In the genomic region with DNA sequence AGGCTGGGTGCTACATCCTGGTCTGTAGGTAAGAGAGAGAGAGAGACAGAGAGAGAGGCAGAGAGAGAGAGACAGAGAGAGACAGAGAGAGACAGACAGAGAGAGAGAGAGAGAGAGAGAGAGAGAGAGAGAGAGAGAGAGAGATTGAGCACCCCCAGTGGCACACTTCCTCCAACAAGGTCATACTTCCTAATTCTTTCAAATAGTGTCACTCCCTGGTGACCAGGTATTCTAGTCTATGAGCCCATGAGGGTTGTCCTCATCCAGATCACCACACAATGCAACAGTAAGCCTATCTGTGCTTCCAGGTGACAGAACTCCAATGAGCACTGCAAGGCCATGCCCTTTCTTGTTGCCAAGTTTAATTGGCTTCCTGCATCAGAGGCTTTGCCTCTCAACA, we compare ENCODE assay signal across 22 mouse cellular contexts.
DNase-seq lines count a peak whose midpoint lies in the region; ATAC-seq and TF ChIP-seq lines count a peak whose summit lies in the region.
"Had no signal": no experiment of that assay in that cellular context is flagged by ENCODE, and none has a peak within 500 bp of the region (broad histone marks: within the 10 kb centered on the region; RNA-seq: fewer than 3 reads in every experiment).

No protein-coding gene starts in this region.

- no peaks in the 10 kb centered on the region for H3K27me3 ChIP-seq in splenic B cell, adult 2 months (ENCODE audit: control insufficient read depth, insufficient read depth, low read length, poor library complexity, severe bottlenecking)
- H3K27me3 ChIP-seq: embryonic facial prominence, embryonic 13.5 days; embryonic facial prominence, embryonic 15.5 days had no signal

- ATAC-seq in granulocyte monocyte progenitor cell, adult 5-6 weeks (replicated peaks; ENCODE audit: poor library complexity, severe bottlenecking): peak; percentile 58
- ATAC-seq in megakaryocyte progenitor cell, adult 5-6 weeks (replicated peaks; ENCODE audit: poor library complexity): peak; percentile 32
- ATAC-seq: forebrain, embryonic 14.5 days; forebrain, embryonic 16.5 days had no signal

- intact Hi-C loops in left cerebral cortex, adult 2 months (cut with DNase I): no loop called here

- H3K27ac ChIP-seq in left cerebral cortex, adult 2 months: no peak overlapping the region
- H3K27ac ChIP-seq: embryonic facial prominence, embryonic 13.5 days; embryonic facial prominence, embryonic 15.5 days; forebrain, embryonic 10.5 days; forebrain, embryonic 12.5 days had no signal

- no peaks in the 10 kb centered on the region for H3K36me3 ChIP-seq in splenic B cell, adult 2 months (ENCODE audit: control insufficient read depth, insufficient read depth, low read length, poor library complexity, severe bottlenecking)
- H3K36me3 ChIP-seq: embryonic facial prominence, embryonic 13.5 days; embryonic facial prominence, embryonic 15.5 days; forebrain, embryonic 10.5 days; forebrain, embryonic 12.5 days had no signal

- DNase-seq in splenic B cell, adult 2 months (ENCODE audit: low read depth, low spot score): peak; percentile 49
- DNase-seq in left cerebral cortex, adult 2 months (ENCODE audit: extremely low spot score in 1 of 2, low spot score in 2 of 2): no peak
- DNase-seq in kidney, postnatal 36 days: no peak
- no peak for DNase-seq in layer of hippocampus, adult 9-11 months
- DNase-seq: adrenal gland, adult 2 months; adrenal gland, postnatal 10 days; adrenal gland, postnatal 25 days; cerebellum, adult 11 months; cerebellum, adult 18-20 months; cerebellum, adult 9-10 months; cerebellum, postnatal 10 days; cerebellum, postnatal 25 days; embryo, embryonic 11 days had no signal

- no peak for TF ChIP-seq CTCF in left cerebral cortex, adult 2 months (IDR thresholded peaks at IDR 0.05)

- no peak overlapping the region for H3K4me3 ChIP-seq in left cerebral cortex, adult 2 months
- H3K4me3 ChIP-seq: embryonic facial prominence, embryonic 13.5 days; embryonic facial prominence, embryonic 15.5 days; erythroblast, embryonic 14.5 days; forebrain, embryonic 10.5 days; forebrain, embryonic 12.5 days had no signal
